Mouse (Mus musculus): ENCODE data around the gene Myof. TPM values are rescaled to one million over a fixed set of nuclear protein-coding genes. Genes with fewer than 3 reads are reported as not detected.

Gene Myof
- polyA plus RNA-seq, 1 experiment, result 8.1 TPM

GRCm38 (mm10) chr19:38034696-38035095 is 8.7 kb downstream of the Myof start:
- 87% methylated on average over 2 of the region's 2 CpGs for WGBS
- Histone ChIP-seq H3K36me3 (ENCODE audit: control insufficient read depth, insufficient read depth, low read length) (no peaks in the 10 kb centered on the region), H3K27me3 (ENCODE audit: control insufficient read depth, insufficient read depth, low read length) (no peaks in the 10 kb centered on the region), H3K4me3 (ENCODE audit: control insufficient read depth, insufficient read depth, low read length) (no peak overlapping the region), H3K4me1 (replicated peaks; ENCODE audit: control insufficient read depth, insufficient read depth, low read length) (peaks cover 8% of the 10 kb centered on the region), H3K27ac (ENCODE audit: control insufficient read depth, insufficient read depth, low read length) (no peak overlapping the region)
- TF ChIP-seq POLR2A (IDR thresholded peaks at IDR 0.05; ENCODE audit: control insufficient read depth, extremely low read depth, insufficient read depth, low read length, poor library complexity), result no peak
- no peak for TF ChIP-seq CTCF (IDR thresholded peaks at IDR 0.05; ENCODE audit: borderline replicate concordance, control insufficient read depth, extremely low read depth, insufficient read depth, low read length, poor library complexity)
- DNase-seq, result no peak

- H3K27ac ChIP-seq (ENCODE audit: control insufficient read depth, insufficient read depth, low read length), result no peak overlapping the region
- peaks cover 8% of the 10 kb centered on the region for H3K4me1 ChIP-seq (replicated peaks; ENCODE audit: control insufficient read depth, insufficient read depth, low read length)
- TF ChIP-seq POLR2A (IDR thresholded peaks at IDR 0.05; ENCODE audit: control insufficient read depth, extremely low read depth, insufficient read depth, low read length, poor library complexity) (no peak), CTCF (IDR thresholded peaks at IDR 0.05; ENCODE audit: borderline replicate concordance, control insufficient read depth, extremely low read depth, insufficient read depth, low read length, poor library complexity) (no peak)
- no peaks in the 10 kb centered on the region for H3K36me3 ChIP-seq (ENCODE audit: control insufficient read depth, insufficient read depth, low read length)
- DNase-seq, result no peak
- H3K27me3 ChIP-seq (ENCODE audit: control insufficient read depth, insufficient read depth, low read length), result no peaks in the 10 kb centered on the region
- no peak overlapping the region for H3K4me3 ChIP-seq (ENCODE audit: control insufficient read depth, insufficient read depth, low read length)
- 49% methylated on average over 2 of the region's 2 CpGs for WGBS
These were observed 9.7 kb downstream of the Myof start for GRCm38 (mm10) chr19:38033735-38034057.

GRCm38 (mm10) chr19:38032993-38033734 is 10.2 kb downstream of the Myof start:
- 91% methylated on average over 15 of the region's 15 CpGs for WGBS
- H3K27ac ChIP-seq (ENCODE audit: control insufficient read depth, insufficient read depth, low read length), result no peak overlapping the region

GRCm38 (mm10) chr19:38031144-38031543 is 12.2 kb downstream of the Myof start:
- H3K4me3 ChIP-seq (ENCODE audit: control insufficient read depth, insufficient read depth, low read length), result no peak overlapping the region
- no peak for TF ChIP-seq CTCF (IDR thresholded peaks at IDR 0.05; ENCODE audit: borderline replicate concordance, control insufficient read depth, extremely low read depth, insufficient read depth, low read length, poor library complexity)
- no peak for TF ChIP-seq POLR2A (IDR thresholded peaks at IDR 0.05; ENCODE audit: control insufficient read depth, extremely low read depth, insufficient read depth, low read length, poor library complexity)
- peaks cover 11% of the 10 kb centered on the region for H3K4me1 ChIP-seq (replicated peaks; ENCODE audit: control insufficient read depth, insufficient read depth, low read length)
- no peak for DNase-seq
- WGBS, result 78% methylated on average over 9 of the region's 9 CpGs
- no peaks in the 10 kb centered on the region for H3K27me3 ChIP-seq (ENCODE audit: control insufficient read depth, insufficient read depth, low read length)
- no peaks in the 10 kb centered on the region for H3K36me3 ChIP-seq (ENCODE audit: control insufficient read depth, insufficient read depth, low read length)
- H3K27ac ChIP-seq (ENCODE audit: control insufficient read depth, insufficient read depth, low read length), result no peak overlapping the region

More at GRCm38 (mm10) chr19:38032993-38033734, 10.2 kb downstream of the Myof start:
- Histone ChIP-seq H3K27me3 (ENCODE audit: control insufficient read depth, insufficient read depth, low read length) (no peaks in the 10 kb centered on the region), H3K4me1 (replicated peaks; ENCODE audit: control insufficient read depth, insufficient read depth, low read length) (peaks cover 8% of the 10 kb centered on the region), H3K4me3 (ENCODE audit: control insufficient read depth, insufficient read depth, low read length) (no peak overlapping the region), H3K36me3 (ENCODE audit: control insufficient read depth, insufficient read depth, low read length) (no peaks in the 10 kb centered on the region)
- TF ChIP-seq CTCF (IDR thresholded peaks at IDR 0.05; ENCODE audit: borderline replicate concordance, control insufficient read depth, extremely low read depth, insufficient read depth, low read length, poor library complexity) (no peak), POLR2A (IDR thresholded peaks at IDR 0.05; ENCODE audit: control insufficient read depth, extremely low read depth, insufficient read depth, low read length, poor library complexity) (no peak)
- DNase-seq, result no peak

- Histone ChIP-seq H3K27ac (ENCODE audit: control insufficient read depth, insufficient read depth, low read length) (no peak overlapping the region), H3K4me3 (ENCODE audit: control insufficient read depth, insufficient read depth, low read length) (no peak overlapping the region), H3K27me3 (ENCODE audit: control insufficient read depth, insufficient read depth, low read length) (no peaks in the 10 kb centered on the region), H3K36me3 (ENCODE audit: control insufficient read depth, insufficient read depth, low read length) (no peaks in the 10 kb centered on the region), H3K4me1 (replicated peaks; ENCODE audit: control insufficient read depth, insufficient read depth, low read length) (peaks cover 16% of the 10 kb centered on the region)
- WGBS, result 10% methylated on average over 17 of the region's 23 CpGs
- no peak for TF ChIP-seq POLR2A (IDR thresholded peaks at IDR 0.05; ENCODE audit: control insufficient read depth, extremely low read depth, insufficient read depth, low read length, poor library complexity)
- no peak for TF ChIP-seq CTCF (IDR thresholded peaks at IDR 0.05; ENCODE audit: borderline replicate concordance, control insufficient read depth, extremely low read depth, insufficient read depth, low read length, poor library complexity)
- peak; percentile 47 for DNase-seq
These were observed 12.7 kb downstream of the Myof start for GRCm38 (mm10) chr19:38030673-38031137.

- Histone ChIP-seq H3K27me3 (ENCODE audit: control insufficient read depth, insufficient read depth, low read length) (no peaks in the 10 kb centered on the region), H3K4me3 (ENCODE audit: control insufficient read depth, insufficient read depth, low read length) (no peak overlapping the region), H3K36me3 (ENCODE audit: control insufficient read depth, insufficient read depth, low read length) (no peaks in the 10 kb centered on the region), H3K4me1 (replicated peaks; ENCODE audit: control insufficient read depth, insufficient read depth, low read length) (peaks cover 16% of the 10 kb centered on the region), H3K27ac (ENCODE audit: control insufficient read depth, insufficient read depth, low read length) (no peak overlapping the region)
- no peak for TF ChIP-seq POLR2A (IDR thresholded peaks at IDR 0.05; ENCODE audit: control insufficient read depth, extremely low read depth, insufficient read depth, low read length, poor library complexity)
- TF ChIP-seq CTCF (IDR thresholded peaks at IDR 0.05; ENCODE audit: borderline replicate concordance, control insufficient read depth, extremely low read depth, insufficient read depth, low read length, poor library complexity), result no peak
- DNase-seq, result no peak
- WGBS, result 78% methylated on average over 3 of the region's 3 CpGs
These were observed 13.5 kb downstream of the Myof start for GRCm38 (mm10) chr19:38029871-38030270.
